Mouse (Mus musculus): ENCODE results near the gene Itch. TPM values are rescaled to one million over a fixed set of nuclear protein-coding genes. Genes with fewer than 3 reads are reported as not detected.
"Not testable (repeated sequence)": the region's sequence is repeated elsewhere in the genome, so short reads cannot be mapped to it uniquely, and the experiment has no call there.

Gene Itch
- total RNA-seq (2015) (74.4 and 87.7 TPM in 2 replicates), total RNA-seq (2017) (97.9 and 102 TPM in 2 replicates)

DNA sequence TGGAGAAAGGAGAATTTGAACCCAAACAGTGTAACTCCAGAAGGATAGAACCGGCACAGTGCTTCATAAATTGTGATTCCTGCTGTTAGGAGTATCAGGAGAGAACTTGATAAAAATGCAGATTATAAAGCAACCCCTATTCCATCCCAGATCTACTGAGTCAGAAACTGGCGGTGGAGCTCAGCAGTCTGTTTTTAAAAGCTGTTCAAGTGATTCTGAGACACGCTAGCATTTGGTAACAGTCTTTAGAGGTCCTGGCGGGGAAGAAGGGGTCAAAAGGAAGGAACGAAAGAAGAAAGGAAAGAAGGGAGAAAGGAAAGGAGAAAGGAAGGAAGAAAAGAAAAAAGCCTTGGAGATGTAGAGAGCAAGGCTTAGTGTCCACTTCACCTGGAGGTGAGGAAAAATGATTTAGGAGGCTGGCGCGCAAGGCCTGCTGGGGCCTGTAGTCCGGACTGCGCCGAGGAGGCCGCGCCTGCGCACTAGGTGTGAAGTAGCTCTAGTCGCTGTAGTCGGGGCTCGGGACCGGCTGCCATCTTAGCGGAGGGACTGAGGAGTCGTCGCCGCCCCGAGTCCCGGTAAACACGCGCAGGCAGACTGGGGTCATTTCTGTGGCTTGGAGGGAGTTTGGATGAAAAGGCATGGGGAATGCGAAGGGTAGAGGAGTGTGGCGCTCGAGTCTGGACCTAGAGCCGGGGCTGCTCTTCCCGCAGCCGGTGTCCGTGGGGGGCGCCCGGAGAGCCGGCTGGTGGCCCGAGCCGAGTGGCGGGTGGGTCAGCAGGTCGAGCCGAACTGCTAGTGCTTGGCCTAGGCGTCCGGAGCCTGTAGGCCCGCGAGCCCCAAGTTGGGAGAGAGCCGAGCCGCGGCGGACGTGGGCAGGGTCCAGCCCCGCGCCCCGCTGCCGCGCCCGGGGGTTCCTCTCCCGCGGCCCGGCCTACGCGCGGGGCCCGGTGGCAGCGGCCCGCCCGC is at the start of gene Itch:
Gene Itch, plus strand, starts transcription at position 499 of the 966 bp plus-strand sequence.
- peak; percentile 95 for ATAC-seq (ENCODE audit: poor library complexity, severe bottlenecking)

- no peak for ATAC-seq (ENCODE audit: poor library complexity, severe bottlenecking)
These were observed 48.8 kb upstream of the Itch start for GRCm38 (mm10) chr2:155084546-155084945.

- ATAC-seq (ENCODE audit: poor library complexity, severe bottlenecking) = no peak
These were observed 47.0 kb upstream of the Itch start for GRCm38 (mm10) chr2:155086328-155086727.

GRCm38 (mm10) chr2:155088264-155088663 is 45.0 kb upstream of the Itch start:
- no peak for ATAC-seq (ENCODE audit: poor library complexity, severe bottlenecking)

DNA sequence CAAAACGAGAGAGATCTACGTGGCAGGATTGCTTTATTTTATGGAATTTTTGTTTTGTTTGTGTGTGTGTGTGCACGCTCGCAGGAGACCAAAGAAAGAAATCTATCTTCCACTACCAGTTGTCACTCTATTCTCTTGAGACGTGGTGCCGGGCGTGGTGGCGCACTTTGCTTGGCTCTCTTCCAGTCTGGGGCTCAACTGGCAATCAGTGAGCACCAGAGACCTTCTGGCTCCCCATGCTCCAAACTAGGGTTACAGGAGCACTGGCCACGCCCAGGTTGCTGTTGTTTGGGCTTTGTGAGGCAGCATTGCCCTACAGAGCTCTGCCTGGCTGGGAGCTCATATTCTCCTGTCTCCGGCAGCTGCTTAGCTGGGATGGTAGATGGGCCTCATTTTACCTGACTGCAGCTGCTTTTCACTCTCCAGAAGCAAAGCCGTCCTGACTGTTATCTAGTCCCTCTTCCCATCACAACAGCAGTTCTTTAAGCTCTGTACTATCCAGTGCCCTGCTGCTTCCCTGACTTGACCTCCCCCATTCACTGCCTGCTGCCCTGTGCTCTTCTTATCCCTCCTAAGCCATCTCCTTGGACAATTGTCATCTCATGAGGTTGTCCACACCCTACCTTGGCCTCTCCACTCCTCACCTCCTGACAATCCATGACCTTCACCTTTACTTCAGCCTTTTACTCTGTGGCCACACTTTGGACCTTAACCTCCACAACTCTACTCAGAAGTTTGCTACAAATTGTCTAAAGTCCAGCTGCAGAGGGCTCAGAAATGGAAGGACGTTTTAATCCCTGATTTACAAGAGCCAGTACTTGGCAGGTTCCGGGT is 42.2 kb upstream of the Itch start:
- ATAC-seq (ENCODE audit: poor library complexity, severe bottlenecking) = peak; percentile 40; the same call in 1 of the 2 replicates

GRCm38 (mm10) chr2:155091743-155092075 is 41.6 kb upstream of the Itch start:
- ATAC-seq (ENCODE audit: poor library complexity, severe bottlenecking) = no peak

DNA sequence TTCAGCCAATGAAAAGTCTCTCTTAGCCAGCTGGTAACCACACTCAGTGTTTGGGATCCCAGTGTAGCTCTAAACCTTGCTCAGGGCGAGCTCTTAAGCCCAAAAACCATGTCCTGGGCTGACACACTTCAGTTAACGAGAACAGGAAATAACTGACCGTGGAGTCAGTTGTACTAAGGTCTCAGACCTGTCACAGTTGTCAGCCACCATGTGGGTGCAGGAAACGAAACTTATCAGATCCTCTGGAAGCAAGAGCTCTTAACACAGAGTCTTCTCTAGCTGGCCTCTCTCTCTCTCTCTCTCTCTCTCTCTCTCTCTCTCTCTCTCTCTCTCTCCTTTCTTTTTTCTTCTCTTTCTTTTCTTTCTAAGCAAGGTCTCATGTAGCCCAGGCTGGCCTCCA is 39.9 kb upstream of the Itch start:
- peak; percentile 70 for ATAC-seq (ENCODE audit: poor library complexity, severe bottlenecking)

DNA sequence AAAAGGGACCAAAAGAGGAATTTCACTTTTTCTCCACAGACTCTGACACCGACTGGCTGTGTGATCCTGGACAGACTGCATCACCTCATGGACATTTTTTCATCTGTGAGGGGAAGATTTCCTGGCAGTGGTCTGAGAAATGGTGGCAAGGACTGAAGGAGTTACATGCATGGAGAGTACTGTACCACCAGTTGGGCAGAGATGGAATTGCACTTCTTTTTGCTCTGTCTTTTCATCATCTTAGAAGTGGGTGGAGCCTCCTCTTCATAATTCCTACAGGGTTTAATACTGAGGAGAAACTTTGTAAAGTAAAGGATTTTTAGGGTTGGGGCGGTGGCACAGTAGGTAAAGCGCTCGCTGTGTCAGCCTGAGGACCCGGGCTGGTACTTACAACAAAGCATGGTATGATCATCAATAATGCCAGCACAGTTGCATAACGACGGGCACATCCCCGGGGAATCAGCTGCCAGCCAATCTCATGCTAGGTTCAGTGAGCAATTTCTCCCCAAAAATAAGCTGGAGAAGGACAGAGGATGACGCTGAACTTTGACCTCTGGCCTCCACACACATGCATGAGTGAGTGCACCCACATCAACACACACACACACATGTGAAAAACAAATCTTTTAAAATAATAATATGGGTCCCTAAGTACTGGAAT is 34.5 kb upstream of the Itch start:
- ATAC-seq (ENCODE audit: poor library complexity, severe bottlenecking) = no peak

- ATAC-seq (ENCODE audit: poor library complexity, severe bottlenecking) = peak; percentile 40
These were observed 33.9 kb upstream of the Itch start for GRCm38 (mm10) chr2:155099421-155099820.

DNA sequence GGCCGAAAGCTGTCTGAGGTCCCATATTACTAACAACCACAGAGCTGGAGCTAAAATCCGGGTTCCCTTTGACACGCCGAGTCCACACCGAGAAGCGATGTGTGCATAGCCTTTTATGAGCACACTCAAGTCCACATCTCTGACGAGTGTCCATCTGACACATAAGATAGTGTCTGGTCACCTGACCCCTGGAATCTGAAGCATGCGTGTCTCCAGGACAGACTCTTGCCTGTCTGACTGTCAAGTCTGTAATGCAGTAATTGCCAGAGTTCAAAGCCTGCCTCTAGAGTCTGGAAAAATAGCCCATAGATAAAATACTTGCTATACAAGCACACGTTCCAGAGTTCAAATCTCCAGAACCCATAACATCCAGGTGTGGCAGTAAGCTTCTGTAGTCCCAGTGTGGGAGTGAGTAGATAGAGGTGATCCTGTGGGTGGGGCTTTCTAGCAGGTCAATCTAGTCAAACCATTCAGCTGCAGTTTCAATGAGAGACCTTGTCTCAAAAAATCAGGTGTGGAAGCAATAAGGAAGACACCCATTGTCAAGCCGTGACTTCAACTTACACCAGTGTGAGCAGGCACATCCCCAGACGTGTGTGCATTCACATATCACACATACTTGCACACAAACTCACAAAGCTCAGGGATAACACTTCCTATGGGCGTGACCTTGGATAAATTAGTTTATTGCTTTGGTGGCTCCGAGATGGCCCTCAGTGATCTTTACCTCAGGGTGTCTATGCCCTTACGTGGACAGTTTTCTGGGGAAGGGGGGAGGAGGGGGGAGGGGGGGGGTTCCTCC is 33.1 kb upstream of the Itch start:
- ATAC-seq (ENCODE audit: poor library complexity, severe bottlenecking) = no peak

GRCm38 (mm10) chr2:155100796-155101259 is 32.5 kb upstream of the Itch start:
- peak; percentile 86 for ATAC-seq (ENCODE audit: poor library complexity, severe bottlenecking)

GRCm38 (mm10) chr2:155101761-155102181 is 31.5 kb upstream of the Itch start:
- ATAC-seq (ENCODE audit: poor library complexity, severe bottlenecking) = no peak

DNA sequence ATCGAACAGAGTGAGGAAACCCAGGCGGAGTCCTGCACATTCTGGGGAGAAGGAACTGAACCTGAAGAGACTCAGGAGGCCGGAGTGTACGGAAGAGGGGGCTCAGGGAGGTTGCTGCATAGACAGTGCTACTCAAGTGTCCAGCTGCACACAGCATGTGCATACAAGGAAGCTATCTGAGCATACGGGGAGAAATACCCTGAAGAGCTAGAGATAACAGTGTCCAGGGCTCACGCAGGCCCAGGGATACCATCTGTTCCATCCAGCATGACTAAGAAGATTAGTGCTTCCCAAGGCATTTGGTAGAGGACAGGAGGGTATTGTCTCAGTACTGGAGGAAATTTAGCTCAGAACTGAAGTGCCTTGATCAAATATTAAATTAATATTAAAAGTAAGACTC is 29.7 kb upstream of the Itch start:
- ATAC-seq (ENCODE audit: poor library complexity, severe bottlenecking) = no peak

DNA sequence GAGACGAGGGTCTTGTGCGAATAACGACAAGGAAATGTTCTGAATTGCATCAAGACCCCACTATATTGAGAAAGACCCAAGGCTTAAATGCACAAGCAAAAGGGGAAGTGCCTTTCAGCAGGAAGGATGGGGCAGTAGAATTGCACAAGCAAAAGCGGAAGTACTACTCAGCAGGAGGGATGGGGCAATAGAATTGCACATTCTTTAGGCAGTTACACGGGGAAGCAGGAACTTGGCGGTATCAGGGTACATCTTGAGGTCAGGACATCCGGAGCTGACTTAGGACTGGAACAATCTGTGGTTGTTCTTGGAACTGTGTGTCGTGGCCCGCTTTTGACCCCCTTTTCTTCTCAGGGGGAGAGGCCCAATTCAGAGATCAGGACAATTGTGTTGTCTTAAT is 26.0 kb upstream of the Itch start:
- not testable (repeated sequence) for ATAC-seq (ENCODE audit: poor library complexity, severe bottlenecking)

DNA sequence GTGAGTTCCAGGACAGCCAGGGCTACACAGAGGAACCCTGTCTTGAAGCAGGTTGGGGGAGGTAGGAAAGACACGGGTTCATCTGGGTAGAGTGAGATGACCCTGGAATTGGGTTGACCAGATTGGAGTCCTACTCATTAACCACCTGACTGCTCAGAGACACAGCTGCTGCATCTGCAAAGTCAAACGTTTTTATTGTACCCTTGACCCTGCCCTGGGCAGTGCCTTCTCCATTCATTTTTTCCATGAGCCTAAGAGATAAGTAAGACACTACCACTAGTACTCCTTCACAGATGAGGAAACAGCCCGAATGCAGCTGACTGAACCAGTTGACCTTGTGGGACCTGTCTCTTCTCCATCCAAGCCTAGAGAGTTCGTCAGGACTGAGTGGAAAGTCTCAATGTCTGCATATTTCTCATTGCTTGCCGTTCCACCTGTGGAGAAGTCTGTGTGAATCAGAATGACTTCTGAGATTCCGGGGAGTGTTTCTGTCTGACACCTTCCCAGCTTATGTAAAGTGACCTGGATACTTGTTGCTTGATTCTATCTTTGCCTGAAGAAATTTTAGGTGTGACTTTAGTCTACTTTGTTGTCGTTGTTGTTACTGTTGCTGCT is 18.0 kb upstream of the Itch start:
- no peak for ATAC-seq (ENCODE audit: poor library complexity, severe bottlenecking)

DNA sequence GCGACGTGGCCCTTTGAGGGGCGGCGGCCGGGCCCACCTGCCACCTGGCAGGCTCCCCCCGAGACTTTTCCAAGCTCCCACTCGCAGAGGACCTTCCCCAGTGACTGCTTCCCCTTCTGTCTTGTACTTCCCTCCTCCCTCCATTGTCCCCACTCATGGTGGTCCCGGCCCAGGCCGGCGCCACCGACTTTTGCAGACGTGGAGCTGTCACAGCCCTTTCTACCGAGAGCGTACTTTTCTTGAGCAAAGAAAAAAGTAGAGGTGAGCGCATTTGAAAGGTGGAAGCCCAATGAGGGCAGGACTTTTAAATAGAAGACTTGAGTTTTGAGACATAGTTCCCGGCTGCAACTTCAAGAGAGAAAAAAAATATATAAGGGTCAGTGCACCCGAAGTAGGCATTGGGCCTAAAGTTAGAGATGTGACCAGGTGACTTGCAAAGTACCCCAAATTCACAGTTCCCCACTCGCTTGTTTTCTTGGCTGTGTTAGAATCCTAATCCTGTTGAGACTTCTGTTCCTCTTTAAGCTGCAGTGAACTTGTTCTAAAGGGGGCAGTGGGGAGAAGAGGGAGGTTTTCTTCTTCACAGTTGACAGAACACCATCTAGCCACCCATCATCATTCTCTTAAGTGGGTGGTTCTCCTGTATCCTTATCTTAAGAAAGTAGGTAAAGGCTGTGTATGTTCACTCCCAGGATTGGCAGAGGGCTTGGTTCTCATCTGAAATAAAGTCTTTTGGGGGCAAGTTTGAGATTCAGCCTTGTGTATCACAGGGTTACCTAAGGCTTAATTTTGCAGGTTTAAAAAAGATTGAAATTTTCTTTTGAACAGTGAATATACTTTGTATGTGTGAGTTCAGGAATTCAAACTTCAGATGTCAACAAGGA is 910 bp downstream of the Itch start:
- peak; percentile 33; the same call in 1 of the 2 replicates for ATAC-seq (ENCODE audit: poor library complexity, severe bottlenecking)

GRCm38 (mm10) chr2:155135092-155135491 is 1.8 kb downstream of the Itch start:
- ATAC-seq (ENCODE audit: poor library complexity, severe bottlenecking) = peak; percentile 50

DNA sequence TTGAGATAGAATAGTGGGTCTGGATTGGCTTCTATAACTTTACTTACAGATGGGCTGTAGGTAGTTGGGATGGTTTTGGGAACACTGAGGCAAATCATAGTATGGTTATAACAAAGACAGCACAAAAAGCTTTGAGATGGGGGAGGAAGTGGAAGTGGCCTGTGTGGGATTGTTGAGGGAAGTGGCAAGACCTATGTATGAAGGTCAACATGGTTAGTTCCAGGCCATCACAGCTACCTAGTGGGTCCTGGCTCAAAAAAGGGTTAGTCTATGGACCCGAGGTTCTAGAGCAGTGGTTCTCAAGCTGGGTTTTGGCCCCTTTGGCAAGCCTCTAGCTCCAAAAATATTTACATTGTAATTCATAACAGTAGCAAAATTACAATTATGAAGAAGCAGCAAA is 2.2 kb downstream of the Itch start:
- peak; percentile 49 for ATAC-seq (ENCODE audit: poor library complexity, severe bottlenecking)

DNA sequence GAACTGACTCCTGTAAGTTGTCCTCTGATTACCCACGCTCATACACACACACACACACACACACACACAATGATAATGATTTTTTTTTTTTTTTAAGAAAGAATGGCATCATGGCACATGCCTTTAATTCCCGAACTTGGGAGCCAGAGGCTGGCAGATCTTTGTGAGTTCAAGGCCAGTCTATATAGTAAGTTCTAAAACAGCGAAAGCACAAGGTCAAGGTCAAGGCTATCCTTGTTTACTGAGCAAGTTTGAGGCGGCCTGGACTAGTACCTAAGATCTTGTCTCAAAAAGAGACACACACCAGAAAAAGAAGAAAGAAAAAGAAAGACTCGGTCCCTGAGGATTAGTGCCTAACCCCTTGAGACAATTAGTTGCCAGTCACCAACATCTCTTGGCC is 7.7 kb downstream of the Itch start:
- no peak for ATAC-seq (ENCODE audit: poor library complexity, severe bottlenecking)
